Mouse (Mus musculus) heart, embryonic 15.5 days (tissue): ENCODE results near the gene Calr3. TPM values are rescaled to one million over a fixed set of nuclear protein-coding genes. Genes with fewer than 3 reads are reported as not detected.

Source experiments
- ATAC-seq: fragments of 200-750 bp; cut with Nextera tagmentation; replicated peaks from 2 replicates; pipeline ENCODE4 v1.8.0; 2017; ENCODE audit warnings: low read depth, moderate TSS enrichment; ENCODE audit not compliant: insufficient number of reproducible peaks, insufficient read depth, low FRiP score
- H3K27ac ChIP-seq: fragments of 300-500 bp; sonication (generic); 2 replicates; pipeline ENCODE4 v1.5.1; 2015; ENCODE audit warnings: mild to moderate bottlenecking, inconsistent platforms
- H3K27me3 ChIP-seq: fragments of 300-500 bp; sonication (generic); 2 replicates; pipeline ENCODE4 v1.6.1; 2015; ENCODE audit warnings: inconsistent platforms
- H3K36me3 ChIP-seq: fragments of 300-500 bp; sonication (generic); 2 replicates; pipeline ENCODE4 v1.6.1; 2015; ENCODE audit warnings: mild to moderate bottlenecking, inconsistent platforms
- H3K4me1 ChIP-seq: fragments of 300-500 bp; sonication (generic); replicated peaks from 2 replicates; pipeline ENCODE4 v1.6.1; 2015; ENCODE audit warnings: inconsistent platforms
- H3K4me2 ChIP-seq: fragments of 300-500 bp; sonication (generic); 2 replicates; pipeline ENCODE4 v1.6.1; 2015; ENCODE audit warnings: inconsistent platforms, mild to moderate bottlenecking, moderate library complexity
- H3K4me3 ChIP-seq: fragments of 300-500 bp; sonication (generic); 2 replicates; pipeline ENCODE4 v1.5.1; 2015; ENCODE audit warnings: mild to moderate bottlenecking, inconsistent platforms
- H3K9ac ChIP-seq: fragments of 300-500 bp; sonication (generic); 2 replicates; pipeline ENCODE4 v1.6.1; 2015; ENCODE audit warnings: mild to moderate bottlenecking, inconsistent platforms
- H3K9me3 ChIP-seq: fragments of 300-500 bp; sonication (generic); replicated peaks from 2 replicates; pipeline ENCODE4 v1.6.1; 2016; ENCODE audit warnings: inconsistent platforms
- WGBS: fragments of 180-500 bp; shearing (Covaris S2); methylation state at CpG from one replicate; pipeline ENCODE4 v1.1.7; 2015; ENCODE audit warnings: mixed read lengths; 5-methylcytosine and 5-hydroxymethylcytosine counted together
- microRNA-seq: library from miRNA; unstranded; fragments of <30 nt; microRNA quantifications from one replicate; pipeline ENCODE4, GENCODE M21; 2016
- polyA plus RNA-seq: library from polyadenylated mRNA; unstranded; fragments of >200 nt; fragmentation: Nextera tagmentation; extraction: Ambion mirVana; gene quantifications from 2 replicates; pipeline ENCODE4 v1.2.1, GENCODE M21; 2015

Calr3 gene
- polyA plus RNA-seq, 1 experiment from 2014 or later, result 1.1 TPM

DNA sequence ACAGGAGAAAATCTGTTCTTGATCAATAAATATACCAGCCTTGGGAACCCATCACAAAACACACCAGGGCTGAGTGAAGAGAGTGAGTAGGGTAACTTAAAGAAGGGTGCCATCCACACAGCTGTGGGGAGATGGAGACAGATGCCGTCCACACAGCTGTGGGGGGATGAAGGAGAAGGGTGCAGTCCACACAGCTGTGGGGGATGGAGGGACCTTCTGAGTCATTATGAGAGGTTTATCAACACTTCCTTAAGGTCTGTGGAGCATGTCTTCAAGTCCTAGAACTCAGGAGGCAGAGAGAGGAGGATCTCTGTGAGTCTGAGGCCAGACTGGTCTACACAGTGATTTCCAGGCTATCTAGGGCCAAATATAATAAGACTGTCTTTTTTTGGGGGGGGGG is 42.3 kb downstream of the Calr3 start:
- H3K4me2 ChIP-seq, result no peak overlapping the region
- H3K27ac ChIP-seq, result no peak overlapping the region
- H3K9me3 ChIP-seq, result no peaks in the 10 kb centered on the region
- H3K9ac ChIP-seq, result no peak overlapping the region
- H3K4me1 ChIP-seq, result peaks cover 19% of the 10 kb centered on the region
- H3K36me3 ChIP-seq, result peaks cover 16% of the 10 kb centered on the region
- WGBS, result 82% methylated on average over 1 of the region's 1 CpGs
- no peaks in the 10 kb centered on the region for H3K27me3 ChIP-seq
- H3K4me3 ChIP-seq, result no peak overlapping the region
- ATAC-seq, result no peak; the same call in 1 of the 2 replicates

DNA sequence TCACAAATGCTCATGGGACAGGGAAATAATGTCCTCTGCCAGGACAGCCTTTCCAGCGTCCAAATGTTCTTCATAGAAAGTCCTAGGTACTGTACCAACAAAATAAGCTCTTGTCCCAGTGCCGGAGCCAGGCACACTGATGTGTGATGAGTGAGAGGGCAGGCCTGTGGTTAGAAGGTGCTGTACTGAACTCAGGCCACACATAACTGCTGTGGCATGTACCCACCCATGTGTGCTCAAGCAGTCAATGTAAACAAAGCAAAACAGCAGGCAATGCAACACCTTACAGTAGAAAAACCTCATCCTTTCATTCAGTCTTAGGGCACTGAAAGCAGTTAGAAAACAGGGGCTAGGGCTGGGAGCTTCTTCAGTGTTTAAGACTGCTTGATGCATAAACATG is 57.9 kb downstream of the Calr3 start:
- H3K4me1 ChIP-seq, result no peaks in the 10 kb centered on the region
- no peak overlapping the region for H3K9ac ChIP-seq
- H3K4me3 ChIP-seq, result no peak overlapping the region
- 89% methylated on average over 2 of the region's 2 CpGs for WGBS
- no peaks in the 10 kb centered on the region for H3K27me3 ChIP-seq
- peaks cover 92% of the 10 kb centered on the region for H3K36me3 ChIP-seq
- H3K4me2 ChIP-seq, result no peak overlapping the region
- H3K9me3 ChIP-seq, result no peaks in the 10 kb centered on the region
- H3K27ac ChIP-seq, result no peak overlapping the region
- ATAC-seq, result no peak

DNA sequence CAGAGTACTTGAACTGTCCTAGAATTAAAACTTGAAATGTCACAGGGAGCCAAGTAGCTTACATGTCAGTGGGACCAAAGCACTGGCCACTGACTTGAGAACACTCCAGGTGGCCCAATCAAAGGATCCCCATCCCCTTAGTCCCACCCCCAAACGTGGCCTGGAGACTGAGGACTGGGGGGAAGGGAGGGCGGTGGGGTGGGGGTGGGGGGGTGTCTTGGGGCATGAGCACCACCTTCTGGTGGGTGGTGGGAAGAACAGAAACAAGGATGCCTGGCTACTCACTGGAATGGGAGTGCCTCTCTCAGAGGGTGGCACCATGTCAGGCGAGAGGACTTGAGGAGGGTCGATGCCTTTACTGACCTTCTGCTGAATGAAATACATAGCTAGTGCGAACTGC is 61.3 kb downstream of the Calr3 start:
- Histone ChIP-seq H3K27me3 (no peaks in the 10 kb centered on the region), H3K36me3 (peaks cover 91% of the 10 kb centered on the region), H3K9me3 (no peaks in the 10 kb centered on the region), H3K4me3 (no peak overlapping the region), H3K27ac (no peak overlapping the region), H3K4me1 (no peaks in the 10 kb centered on the region), H3K4me2 (no peak overlapping the region), H3K9ac (no peak overlapping the region)
- ATAC-seq, result no peak
- WGBS, result 44% methylated on average over 5 of the region's 5 CpGs

DNA sequence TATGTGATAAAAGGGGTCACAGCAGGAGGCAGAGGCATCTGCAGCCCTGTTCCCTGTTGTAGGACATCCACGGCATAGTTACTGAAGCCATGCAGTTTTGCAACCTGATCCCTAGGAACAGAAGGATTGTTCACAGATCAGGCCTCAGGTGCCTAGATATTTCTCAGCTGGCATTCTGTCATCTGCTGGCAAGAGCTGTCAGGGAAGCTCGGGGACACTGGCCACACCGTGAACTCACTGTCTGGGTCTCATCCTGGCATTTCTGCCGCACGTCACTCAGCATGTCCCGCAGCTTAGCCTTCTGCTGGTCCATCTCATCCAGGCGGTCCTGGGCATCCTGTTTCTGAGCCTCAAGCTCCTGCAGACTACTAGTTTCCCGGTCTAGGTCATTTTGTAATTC is 63.0 kb downstream of the Calr3 start:
- no peaks in the 10 kb centered on the region for H3K4me1 ChIP-seq
- no peak overlapping the region for H3K9ac ChIP-seq
- H3K27me3 ChIP-seq, result no peaks in the 10 kb centered on the region
- peaks cover 88% of the 10 kb centered on the region for H3K36me3 ChIP-seq
- ATAC-seq, result no peak
- no peak overlapping the region for H3K4me2 ChIP-seq
- no peak overlapping the region for H3K27ac ChIP-seq
- H3K9me3 ChIP-seq, result no peaks in the 10 kb centered on the region
- WGBS, result 81% methylated on average over 8 of the region's 8 CpGs
- no peak overlapping the region for H3K4me3 ChIP-seq

DNA sequence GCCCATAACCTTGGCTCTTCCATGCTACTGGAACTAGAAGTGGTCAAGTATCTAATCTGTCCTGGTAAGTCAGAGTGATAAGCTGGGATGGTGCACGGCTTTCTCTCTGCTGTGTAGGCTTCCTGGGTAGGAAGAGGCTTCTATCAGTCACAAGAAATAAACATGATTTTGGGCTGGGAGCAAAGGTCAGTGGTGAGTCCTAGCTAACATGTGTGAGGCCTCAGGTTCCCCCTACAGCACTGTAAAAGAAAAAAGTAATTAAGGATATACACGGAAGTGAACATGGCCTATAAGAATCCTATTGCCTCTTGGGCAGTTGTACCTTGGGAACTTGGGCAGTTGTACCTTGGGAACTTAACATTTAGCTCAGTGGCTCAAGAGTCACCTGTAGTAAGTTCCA is 66.8 kb downstream of the Calr3 start:
- Histone ChIP-seq H3K36me3 (peaks cover 81% of the 10 kb centered on the region), H3K27me3 (no peaks in the 10 kb centered on the region), H3K9ac (no peak overlapping the region), H3K27ac (no peak overlapping the region), H3K4me3 (no peak overlapping the region), H3K4me2 (no peak overlapping the region), H3K4me1 (no peaks in the 10 kb centered on the region), H3K9me3 (no peaks in the 10 kb centered on the region)
- 60% methylated on average over 2 of the region's 2 CpGs for WGBS
- no peak for ATAC-seq

GRCm38 (mm10) chr8:72376309-72376708 is 67.4 kb downstream of the Calr3 start:
- WGBS, result 94% methylated on average over 5 of the region's 5 CpGs

DNA sequence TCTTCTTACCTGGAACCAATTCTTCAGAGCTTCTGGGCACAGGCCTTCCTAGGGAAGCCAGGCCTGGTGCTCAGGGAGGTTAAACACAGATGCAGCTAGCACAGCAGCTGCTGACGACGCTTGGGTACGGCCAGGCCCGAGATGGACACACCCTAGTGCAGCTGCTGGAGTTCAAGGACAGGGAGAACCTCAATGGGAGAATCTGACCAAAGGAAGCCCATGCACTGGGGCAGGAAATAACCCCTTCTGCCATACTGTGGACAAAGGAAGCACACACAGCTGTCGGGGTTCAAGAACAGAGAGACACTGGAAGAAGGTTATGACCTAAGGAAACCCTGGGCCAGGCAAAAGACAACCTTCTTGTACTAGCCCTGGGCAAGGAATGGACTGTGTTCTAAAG is 68.5 kb downstream of the Calr3 start:
- H3K4me3 ChIP-seq, result no peak overlapping the region
- no peak overlapping the region for H3K4me2 ChIP-seq
- WGBS, result 77% methylated on average over 5 of the region's 5 CpGs
- H3K9ac ChIP-seq, result no peak overlapping the region
- H3K27me3 ChIP-seq, result no peaks in the 10 kb centered on the region
- no peaks in the 10 kb centered on the region for H3K9me3 ChIP-seq
- H3K4me1 ChIP-seq, result no peaks in the 10 kb centered on the region
- no peak overlapping the region for H3K27ac ChIP-seq
- peaks cover 82% of the 10 kb centered on the region for H3K36me3 ChIP-seq
- no peak for ATAC-seq

More at GRCm38 (mm10) chr8:72376309-72376708, 67.4 kb downstream of the Calr3 start:
- Histone ChIP-seq H3K9me3 (no peaks in the 10 kb centered on the region), H3K4me2 (no peak overlapping the region), H3K9ac (no peak overlapping the region), H3K4me1 (no peaks in the 10 kb centered on the region), H3K27ac (no peak overlapping the region), H3K36me3 (peaks cover 81% of the 10 kb centered on the region), H3K4me3 (no peak overlapping the region), H3K27me3 (no peaks in the 10 kb centered on the region)
- ATAC-seq, result no peak

Small RNAs within 50 kb of the gene (microRNA-seq; reads per million reads assigned to microRNA genes)
- 2.5 reads per million, percentile 7 among the genes with 10 or more reads in this experiment for gene Mir7068

Other genes starting within 250 kb of the Calr3 start
- gene Cib3, start 231.0 kb downstream of the Calr3 start, polyA plus RNA-seq, result not detected in 2 replicates
- not detected in 2 replicates for gene Gm11034, start 230.2 kb downstream of the Calr3 start, polyA plus RNA-seq
- gene Fam32a, start 224.1 kb downstream of the Calr3 start, polyA plus RNA-seq, result 41.0 and 45.6 TPM in 2 replicates
- 96.3 and 113 TPM in 2 replicates for gene Ap1m1, start 203.9 kb downstream of the Calr3 start, polyA plus RNA-seq
- gene Gm10282, start 138.6 kb downstream of the Calr3 start, polyA plus RNA-seq, result 14.8 and 15.9 TPM in 2 replicates
- gene Klf2, start 124.8 kb downstream of the Calr3 start, polyA plus RNA-seq, result 18.5 and 19.5 TPM in 2 replicates
- gene Eps15l1, start 22.4 kb downstream of the Calr3 start, polyA plus RNA-seq, result 30.5 and 42.0 TPM in 2 replicates
- gene 1700030K09Rik, start within 50 bp of the Calr3 start, polyA plus RNA-seq, result 8.6 and 11.0 TPM in 2 replicates
- 36.1 and 44.9 TPM in 2 replicates for gene Cherp, start 31.4 kb upstream of the Calr3 start, polyA plus RNA-seq
- gene Slc35e1, start 48.7 kb upstream of the Calr3 start, polyA plus RNA-seq, result 12.7 and 18.6 TPM in 2 replicates
- 8.8 and 11.5 TPM in 2 replicates for gene Med26, start 104.4 kb upstream of the Calr3 start, polyA plus RNA-seq
- 94.2 and 102 TPM in 2 replicates for gene Smim7, start 127.2 kb upstream of the Calr3 start, polyA plus RNA-seq
- 87.4 and 91.5 TPM in 2 replicates for gene Tmem38a, start 128.2 kb upstream of the Calr3 start, polyA plus RNA-seq
- gene Nwd1, start 202.8 kb upstream of the Calr3 start, polyA plus RNA-seq, result 0.23 and 0.38 TPM in 2 replicates